Mouse (Mus musculus) liver, adult 2 months (tissue): ENCODE data around the gene Tiam2.

ENCODE experiments used
- CTCF ChIP-seq: fragments of 200-500 bp; IDR thresholded peaks from 2 replicates; pipeline ENCODE4 v1.5.1; 2011; ENCODE audit warnings: low read depth, low read length, control low read depth
- POLR2A ChIP-seq: fragments of 200-500 bp; IDR thresholded peaks from 2 replicates; pipeline ENCODE4 v1.6.1; 2011; ENCODE audit warnings: low read length, control low read depth; ENCODE audit not compliant: insufficient read depth; ENCODE audit errors: extremely low read depth

DNA sequence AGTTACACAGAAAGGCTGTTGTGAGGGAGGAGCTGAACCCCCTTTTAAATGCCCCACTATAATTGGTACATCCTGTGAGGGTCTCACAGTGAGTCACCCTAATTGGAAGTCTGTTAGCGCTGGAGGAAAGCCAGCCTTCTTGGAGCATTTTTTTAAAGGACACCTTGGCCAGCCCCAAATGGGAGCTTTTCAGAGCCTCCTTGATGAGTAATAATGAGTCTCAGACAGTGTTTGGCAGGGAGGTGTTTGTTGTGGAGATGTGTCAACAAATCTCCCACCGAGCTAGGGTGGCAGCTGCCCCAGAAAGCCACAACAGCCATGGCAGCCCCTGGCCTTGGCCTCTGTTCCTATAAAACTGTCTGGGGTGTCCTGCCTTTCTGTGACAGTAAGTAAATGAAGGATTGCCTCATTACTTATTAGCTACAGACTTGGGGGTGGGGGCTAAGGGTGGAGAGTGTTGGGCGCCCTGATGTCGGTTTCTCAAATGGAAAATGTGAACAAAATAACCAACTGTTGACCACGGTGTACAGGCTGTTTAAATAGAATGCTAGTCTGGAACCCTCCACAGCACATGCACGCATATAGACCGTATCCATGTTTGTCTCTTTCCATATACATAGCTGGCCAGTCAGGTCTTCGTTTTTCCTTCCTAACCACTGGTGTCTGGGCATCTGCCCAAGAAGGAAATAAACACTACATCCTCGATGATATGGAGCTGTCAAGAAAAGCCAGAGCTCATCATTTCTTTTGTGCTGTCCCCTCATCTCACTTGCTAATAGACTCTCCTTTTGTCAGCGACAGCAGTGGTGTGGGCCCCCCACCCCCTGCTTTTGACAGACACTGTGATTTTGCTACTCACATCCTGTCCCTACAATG lies 116.4 kb downstream of the Tiam2 start:
- TF ChIP-seq CTCF (no peak), POLR2A (no peak)
